Mouse (Mus musculus) brown adipose tissue, adult 24 weeks (tissue): ENCODE results near the gene Olfr127. TPM values are rescaled to one million over a fixed set of nuclear protein-coding genes. Genes with fewer than 3 reads are reported as not detected.
"Not testable (repeated sequence)": the region's sequence is repeated elsewhere in the genome, so short reads cannot be mapped to it uniquely, and the experiment has no call there.

ENCODE experiments used
- H3K27ac ChIP-seq: fragments of 200-500 bp; replicated peaks from 2 replicates; pipeline ENCODE4 v1.5.1; 2012; ENCODE audit warnings: low read depth, mild to moderate bottlenecking, low read length
- H3K4me1 ChIP-seq: fragments of 200-500 bp; 2 replicates; pipeline ENCODE4 v1.6.1; 2012; ENCODE audit warnings: low read length, mixed read lengths; ENCODE audit not compliant: control insufficient read depth, insufficient read depth, insufficient read length
- H3K4me3 ChIP-seq: fragments of 200-500 bp; 2 replicates; pipeline ENCODE4 v1.5.1; 2012; ENCODE audit warnings: low read depth, mild to moderate bottlenecking, low read length, moderate library complexity; ENCODE audit not compliant: insufficient read depth
- polyA plus RNA-seq: library from polyadenylated mRNA; stranded (reverse); fragments of >200 nt; gene quantifications from 2 replicates; pipeline ENCODE4 v1.2.4, GENCODE M21; 2012; ENCODE audit not compliant: missing spikeins, insufficient read depth, insufficient read length

Olfr127 gene
- not detected in 2 replicates for polyA plus RNA-seq

DNA sequence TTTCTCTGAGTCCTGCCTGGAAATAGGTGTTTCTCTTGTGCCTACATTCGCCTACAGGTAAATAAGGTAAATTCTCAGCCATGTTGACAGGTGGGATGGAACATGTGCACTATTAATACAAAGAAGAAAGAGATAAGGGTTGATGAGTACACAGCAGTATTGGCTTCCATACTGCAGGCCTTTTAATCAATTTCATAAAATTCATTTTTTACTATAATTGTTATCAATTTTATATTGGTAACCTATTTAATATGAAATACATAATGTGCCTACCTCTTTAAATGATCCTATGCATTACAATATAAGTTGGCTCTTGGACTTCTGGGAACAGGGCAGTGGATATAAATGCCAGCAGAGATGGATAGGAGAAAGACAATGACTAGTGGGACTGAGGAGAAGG lies at the start of gene Olfr127:
Gene Olfr127, plus strand, starts transcription at position 301 of the 400 bp plus-strand sequence.
- H3K4me1 ChIP-seq, result no peaks in the 10 kb centered on the region
- no peak within 1 kb of the TSS for H3K4me3 ChIP-seq
- H3K27ac ChIP-seq, result no peak within 1 kb of the TSS

DNA sequence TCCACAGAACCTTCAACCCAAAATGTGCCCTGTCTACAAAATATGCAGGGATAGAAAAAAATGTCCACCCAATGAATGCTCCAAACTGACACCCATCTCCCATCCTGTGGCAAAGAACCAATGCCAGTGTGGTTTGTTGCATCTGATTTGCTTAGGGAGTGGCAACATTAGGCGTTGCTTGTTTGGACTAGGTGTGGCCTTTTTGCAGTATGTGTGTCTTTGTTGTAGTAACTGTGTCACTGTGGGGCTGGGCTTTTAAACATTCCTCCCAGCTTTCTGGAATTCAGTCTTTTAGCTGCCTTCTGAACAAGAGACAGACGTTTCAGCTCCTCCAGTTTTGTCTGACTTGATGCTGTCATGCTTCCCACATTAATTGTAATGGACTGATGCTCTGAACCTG lies 36.3 kb upstream of the Olfr127 start:
- Histone ChIP-seq H3K4me1 (no peaks in the 10 kb centered on the region), H3K27ac (no peak overlapping the region), H3K4me3 (no peak overlapping the region)

DNA sequence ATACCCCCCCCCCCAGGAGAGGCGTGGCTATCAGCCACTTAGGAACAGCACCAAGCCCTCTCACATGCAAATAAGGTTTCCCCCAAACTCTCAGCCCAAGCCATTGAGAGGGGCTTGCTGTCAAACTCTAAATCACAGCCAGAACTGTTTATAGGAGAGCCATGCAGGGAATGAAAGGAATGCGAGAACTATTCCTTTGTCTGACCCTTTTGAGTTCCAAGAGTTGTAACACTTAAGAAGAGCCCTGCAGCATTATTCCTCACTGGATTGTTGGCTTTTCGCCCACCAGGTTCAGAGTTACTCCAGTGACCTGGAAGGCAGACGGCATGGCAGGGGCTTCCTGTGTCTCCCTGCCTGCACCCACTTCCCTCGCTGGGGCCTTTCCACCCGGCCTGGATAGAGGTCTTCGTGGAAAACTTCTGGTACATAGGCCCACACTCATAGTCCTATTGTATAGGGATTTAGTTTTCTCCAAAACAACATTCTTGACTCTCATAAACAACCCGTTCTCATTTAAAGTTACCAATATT lies 30.5 kb upstream of the Olfr127 start:
- Histone ChIP-seq H3K4me1 (no peaks in the 10 kb centered on the region), H3K27ac (no peak overlapping the region)

DNA sequence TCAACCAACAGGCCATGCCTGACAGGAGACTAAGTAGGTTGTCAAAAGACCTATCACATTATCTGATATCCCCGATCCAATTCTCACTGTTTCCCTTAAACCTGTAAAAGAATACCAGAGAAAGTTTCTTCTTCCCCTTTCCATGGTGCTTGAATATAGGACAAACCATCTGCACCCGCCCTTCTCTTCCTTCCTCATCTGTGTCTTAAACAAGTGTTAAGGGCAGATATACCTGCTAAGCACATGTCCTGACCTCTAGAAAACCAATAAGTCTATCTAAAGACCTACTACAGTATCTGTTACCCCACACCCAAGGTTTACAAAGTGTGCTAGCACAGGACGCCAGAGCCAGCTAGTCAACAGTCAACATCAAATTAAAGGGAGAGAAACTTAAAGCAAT lies 26.4 kb upstream of the Olfr127 start:
- Histone ChIP-seq H3K4me1 (no peaks in the 10 kb centered on the region), H3K27ac (no peak overlapping the region), H3K4me3 (no peak overlapping the region)

More for the DNA sequence above, 30.5 kb upstream of the Olfr127 start:
- no peak overlapping the region for H3K4me3 ChIP-seq

DNA sequence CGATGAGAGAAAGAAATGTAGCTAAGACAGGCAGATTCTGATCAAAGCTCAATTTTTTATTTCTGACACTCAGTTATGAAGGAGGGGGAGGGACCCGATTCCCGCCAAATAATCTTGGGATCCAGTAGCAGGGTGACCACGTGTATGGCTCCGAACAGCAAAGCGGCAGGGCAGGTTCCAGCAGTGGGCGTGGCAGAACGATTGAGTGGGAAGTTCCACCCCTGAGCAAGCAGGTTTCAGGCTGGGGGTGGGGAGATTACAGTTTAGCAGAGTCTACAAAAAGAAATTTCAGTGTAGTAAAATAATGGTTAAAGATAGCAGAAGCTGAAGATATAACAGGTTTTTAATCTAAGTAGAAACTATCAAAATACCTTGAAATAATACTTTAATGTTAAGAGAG lies 6.6 kb downstream of the Olfr127 start:
- H3K4me3 ChIP-seq, H3K27ac ChIP-seq, H3K4me1 ChIP-seq: not testable (repeated sequence)

DNA sequence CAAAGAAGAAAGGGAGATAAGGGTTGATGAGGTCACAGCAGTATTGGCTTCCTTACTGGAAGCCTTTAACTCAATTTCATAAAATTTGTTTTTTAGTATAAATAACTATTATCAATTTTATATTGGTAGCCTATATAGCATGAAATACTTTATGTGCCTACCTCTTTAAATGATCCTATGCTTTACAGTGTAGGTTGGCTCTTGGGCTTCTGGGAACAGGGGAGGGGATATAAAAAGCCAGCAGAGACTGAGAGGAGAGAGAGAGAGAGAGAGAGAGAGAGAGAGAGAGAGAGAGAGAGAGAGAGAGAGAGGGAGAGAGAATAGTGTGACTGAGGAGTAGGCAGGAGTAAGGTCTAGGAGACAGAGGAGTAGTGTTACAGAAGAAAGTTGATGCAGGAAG lies 20.0 kb downstream of the Olfr127 start, which contains the start of gene Olfr128:
Gene Olfr128, plus strand, starts transcription at position 301 of the 400 bp plus-strand sequence.
- H3K4me3 ChIP-seq, result no peak within 1 kb of the TSS
- no peak within 1 kb of the TSS for H3K27ac ChIP-seq
- H3K4me1 ChIP-seq, result no peaks in the 10 kb centered on the region

DNA sequence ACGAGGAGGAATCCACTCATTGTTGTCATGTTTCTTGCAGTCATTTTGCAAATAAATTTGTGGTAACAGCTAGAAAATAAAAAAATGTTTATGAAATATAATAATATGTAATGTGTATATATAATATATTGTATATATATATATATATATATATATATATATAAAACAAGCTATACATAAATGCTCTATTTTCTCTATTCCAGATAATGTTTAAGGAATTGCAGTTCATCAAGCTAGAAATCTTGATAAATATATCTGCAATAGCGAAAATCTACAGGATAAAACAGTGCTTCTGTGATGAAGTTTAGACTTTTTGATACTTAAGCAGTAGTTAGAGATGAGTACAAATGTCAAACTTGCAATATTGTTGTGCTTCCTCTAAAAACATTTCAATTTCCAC lies 52.7 kb downstream of the Olfr127 start, which contains the start of gene Olfr761:
Gene Olfr761, minus strand, starts transcription at position 101 of the 400 bp plus-strand sequence.
- Histone ChIP-seq H3K4me3 (no peak within 1 kb of the TSS), H3K4me1 (no peaks in the 10 kb centered on the region), H3K27ac (no peak within 1 kb of the TSS)

Other genes starting within 250 kb of the Olfr127 start
- not detected in 2 replicates for gene Olfr117, start 236.7 kb upstream of the Olfr127 start, polyA plus RNA-seq
- not detected in 2 replicates for gene Olfr118, start 233.4 kb upstream of the Olfr127 start, polyA plus RNA-seq
- gene Olfr119, start 203.9 kb upstream of the Olfr127 start, polyA plus RNA-seq, result not detected in 2 replicates
- not detected in 2 replicates for gene Olfr120, start 178.6 kb upstream of the Olfr127 start, polyA plus RNA-seq
- gene Olfr121, start 151.6 kb upstream of the Olfr127 start, polyA plus RNA-seq, result not detected in 2 replicates
- gene Olfr122, start 131.8 kb upstream of the Olfr127 start, polyA plus RNA-seq, result not detected in 2 replicates
- gene Olfr123, start 106.9 kb upstream of the Olfr127 start, polyA plus RNA-seq, result not detected in 2 replicates
- not detected in 2 replicates for gene Olfr124, start 100.5 kb upstream of the Olfr127 start, polyA plus RNA-seq
- gene Olfr125, start 67.5 kb upstream of the Olfr127 start, polyA plus RNA-seq, result not detected in 2 replicates
- gene Olfr126, start 53.0 kb upstream of the Olfr127 start, polyA plus RNA-seq, result not detected in 2 replicates
- not detected in 2 replicates for gene Olfr128, start 20.1 kb downstream of the Olfr127 start, polyA plus RNA-seq
- not detected in 2 replicates for gene Olfr761, start 52.6 kb downstream of the Olfr127 start, polyA plus RNA-seq
- not detected in 2 replicates for gene Olfr129, start 159.6 kb downstream of the Olfr127 start, polyA plus RNA-seq
- gene Olfr130, start 163.5 kb downstream of the Olfr127 start, polyA plus RNA-seq, result not detected in 2 replicates
- gene Olfr131, start 188.3 kb downstream of the Olfr127 start, polyA plus RNA-seq, result not detected in 2 replicates
- gene Olfr132, start 234.1 kb downstream of the Olfr127 start, polyA plus RNA-seq, result not detected in 2 replicates
- gene Olfr133, start 244.8 kb downstream of the Olfr127 start, polyA plus RNA-seq, result not detected in 2 replicates